In genomic region chr17:66507049-66507954, GRCm38 (mm10) we compare ENCODE assay signal across 11 mouse cellular contexts. TPM values are rescaled to one million over a fixed set of nuclear protein-coding genes. Genes with fewer than 3 reads are reported as not detected.
DNase-seq lines count a peak whose midpoint lies in the region.
"Had no signal": no experiment of that assay in that cellular context is flagged by ENCODE, and none has a peak within 500 bp of the region (broad histone marks: within the 10 kb centered on the region; RNA-seq: fewer than 3 reads in every experiment).

No protein-coding gene starts in this region.

- peak; percentile 93 for DNase-seq in heart, adult 11 months
- DNase-seq in heart, embryonic 10.5 days (ENCODE audit: low spot score) = no peak
- peak; percentile 43 to 53 for DNase-seq in urinary bladder, postnatal 36 days (ENCODE audit: low spot score in 2 of 2)
- DNase-seq in urinary bladder, adult 2 months (ENCODE audit: low spot score) = no peak
- DNase-seq in cerebellum, postnatal 14 days = peak; percentile 45 to 51
- no peak for DNase-seq in spleen, postnatal 4 days (ENCODE audit: low spot score in 2 of 2)
- DNase-seq in retina, postnatal 1 day = no peak

- 90% methylated on average over 9 of the region's 9 CpGs for WGBS in heart, embryonic 10.5 days

- H3K4me3 ChIP-seq in heart, embryonic 10.5 days = no peak overlapping the region
- H3K4me3 ChIP-seq: embryonic facial prominence, embryonic 13.5 days; limb, embryonic 13.5 days; lung, embryonic 15.5 days; midbrain, embryonic 12.5 days had no signal

- H3K4me1 ChIP-seq in heart, embryonic 10.5 days = peaks cover 32% of the 10 kb centered on the region

- H3K27me3 ChIP-seq in heart, embryonic 10.5 days (ENCODE audit: insufficient read depth, poor library complexity, severe bottlenecking) = no peaks in the 10 kb centered on the region
- H3K27me3 ChIP-seq: embryonic facial prominence, embryonic 13.5 days; limb, embryonic 13.5 days; lung, embryonic 15.5 days; midbrain, embryonic 12.5 days had no signal

- H3K9me3 ChIP-seq in heart, embryonic 10.5 days = no peaks in the 10 kb centered on the region
- H3K9me3 ChIP-seq: embryonic facial prominence, embryonic 13.5 days; limb, embryonic 13.5 days; lung, embryonic 15.5 days; midbrain, embryonic 12.5 days had no signal

- H3K36me3 ChIP-seq in heart, embryonic 10.5 days = peaks cover 30% of the 10 kb centered on the region

- no peak overlapping the region for H3K27ac ChIP-seq in heart, embryonic 10.5 days
- H3K27ac ChIP-seq: embryonic facial prominence, embryonic 13.5 days; limb, embryonic 13.5 days; lung, embryonic 15.5 days; midbrain, embryonic 12.5 days had no signal

RNA-seq across cellular contexts. Expression of gene Rab12, which starts 12.2 kb away (rescaled TPM):
- 41.4 and 46.3 TPM in 2 replicates for polyA plus RNA-seq in heart, embryonic 10.5 days (2016; fragmentation: Nextera tagmentation; extraction: Ambion mirVana)
- 102 and 105 TPM in 2 replicates for polyA plus RNA-seq in urinary bladder, adult 2 months (2012; rRNA removed)

RNA-seq across cellular contexts. Expression of gene Mtcl1, which starts 57.8 kb away (rescaled TPM):
- polyA plus RNA-seq in heart, embryonic 10.5 days (2016; fragmentation: Nextera tagmentation; extraction: Ambion mirVana) = 2.4 and 3.7 TPM in 2 replicates
- 5.8 and 9.0 TPM in 2 replicates for polyA plus RNA-seq in urinary bladder, adult 2 months (2012; rRNA removed)

Comparison
In these comparisons a context has a peak if more than half of its experiments do, and no peak if none do; other contexts are left out.
1. DNase-seq: peak in heart, adult 11 months (single experiment), urinary bladder, postnatal 36 days (2 of 2) and cerebellum, postnatal 14 days (2 of 2); none in heart, embryonic 10.5 days (single experiment), urinary bladder, adult 2 months (single experiment), spleen, postnatal 4 days (0 of 2) and retina, postnatal 1 day (single experiment).